Mouse (Mus musculus) G1E (cell line): ENCODE results near the gene Large2. TPM values are rescaled to one million over a fixed set of nuclear protein-coding genes. Genes with fewer than 3 reads are reported as not detected.

Source experiments
- ATAC-seq: 2 replicates; pipeline ENCODE4 v1.8.0; 2016; ENCODE audit warnings: mild to moderate bottlenecking; ENCODE audit not compliant: insufficient number of reproducible peaks, poor library complexity, low FRiP score, severe bottlenecking; ENCODE audit errors: extremely low read depth
- DNase-seq: peaks from one replicate; pipeline ENCODE4 v3.0.0; 2012; ENCODE audit warnings: low spot score
- H3K27me3 ChIP-seq: 2 replicates; pipeline ENCODE4 v1.6.1; 2012; ENCODE audit warnings: mild to moderate bottlenecking, low read length, inconsistent platforms; ENCODE audit not compliant: insufficient read depth
- H3K36me3 ChIP-seq: replicated peaks from 2 replicates; pipeline ENCODE3; 2012; ENCODE audit warnings: mild to moderate bottlenecking, inconsistent platforms
- H3K4me1 ChIP-seq: 2 replicates; pipeline ENCODE4 v1.6.1; 2012; ENCODE audit warnings: low read depth, low read length, inconsistent platforms, mixed read lengths; ENCODE audit not compliant: insufficient read depth
- H3K4me3 ChIP-seq: 2 replicates; pipeline ENCODE4 v1.5.1; 2012; ENCODE audit warnings: low read depth, mild to moderate bottlenecking, inconsistent platforms, low read length, moderate library complexity, mixed read lengths
- H3K9me3 ChIP-seq: replicated peaks from 2 replicates; pipeline ENCODE4 v1.6.1; 2012; ENCODE audit warnings: inconsistent platforms
- CTCF ChIP-seq: IDR thresholded peaks from 2 replicates; pipeline ENCODE4 v1.5.1; 2012; ENCODE audit warnings: low read depth, low read length, inconsistent platforms, mixed read lengths
- GATA1 ChIP-seq: IDR thresholded peaks from 2 replicates; pipeline ENCODE4 v1.6.1; 2012; ENCODE audit warnings: borderline replicate concordance, low read length, inconsistent platforms, mixed read lengths
- GATA2 ChIP-seq: IDR thresholded peaks from 2 replicates; pipeline ENCODE4 v1.6.1; 2012; ENCODE audit warnings: low read depth, low read length, inconsistent platforms, borderline replicate concordance
- POLR2AphosphoS5 ChIP-seq: IDR thresholded peaks from 2 replicates; pipeline ENCODE4 v1.6.1; 2012; ENCODE audit warnings: low read depth, low read length, inconsistent platforms; ENCODE audit not compliant: insufficient replicate concordance
- TAL1 ChIP-seq: conservative IDR thresholded peaks from 2 replicates; pipeline ENCODE4 v1.6.1; 2012; ENCODE audit warnings: low read depth, low read length, inconsistent platforms, mixed read lengths
- polyA plus RNA-seq: library from polyadenylated mRNA; stranded (reverse); fragments of >175 nt; gene quantifications from 2 replicates; pipeline ENCODE4 v1.2.3, GENCODE M21; 2012
- total RNA-seq, 2 experiments: library from RNA; stranded (forward) in 1 of 2; stranded (reverse) in 1 of 2; fragments of 200-1000 nt in 1 of 2; fragments of >200 nt in 1 of 2; fragmentation: Nextera tagmentation in 1 of 2; gene quantifications; 2 replicates each; pipeline ENCODE4 v1.2.3; 2014 to 2017

Large2 gene
- total and polyA plus RNA-seq, 3 experiments: 0.05 TPM; not detected in 2

GRCm38 (mm10) chr2:92373437-92373813 is 1.2 kb downstream of the Large2 start:
- Histone ChIP-seq H3K4me1 (peaks cover 42% of the 10 kb centered on the region), H3K4me3 (no peak overlapping the region), H3K27me3 (peaks cover 45% of the 10 kb centered on the region), H3K36me3 (peaks cover 22% of the 10 kb centered on the region), H3K9me3 (no peaks in the 10 kb centered on the region)
- ATAC-seq: no peak
- no peak for DNase-seq
- TF ChIP-seq GATA1 (no peak), GATA2 (no peak), CTCF (no peak), POLR2AphosphoS5 (no peak), TAL1 (no peak)

DNA sequence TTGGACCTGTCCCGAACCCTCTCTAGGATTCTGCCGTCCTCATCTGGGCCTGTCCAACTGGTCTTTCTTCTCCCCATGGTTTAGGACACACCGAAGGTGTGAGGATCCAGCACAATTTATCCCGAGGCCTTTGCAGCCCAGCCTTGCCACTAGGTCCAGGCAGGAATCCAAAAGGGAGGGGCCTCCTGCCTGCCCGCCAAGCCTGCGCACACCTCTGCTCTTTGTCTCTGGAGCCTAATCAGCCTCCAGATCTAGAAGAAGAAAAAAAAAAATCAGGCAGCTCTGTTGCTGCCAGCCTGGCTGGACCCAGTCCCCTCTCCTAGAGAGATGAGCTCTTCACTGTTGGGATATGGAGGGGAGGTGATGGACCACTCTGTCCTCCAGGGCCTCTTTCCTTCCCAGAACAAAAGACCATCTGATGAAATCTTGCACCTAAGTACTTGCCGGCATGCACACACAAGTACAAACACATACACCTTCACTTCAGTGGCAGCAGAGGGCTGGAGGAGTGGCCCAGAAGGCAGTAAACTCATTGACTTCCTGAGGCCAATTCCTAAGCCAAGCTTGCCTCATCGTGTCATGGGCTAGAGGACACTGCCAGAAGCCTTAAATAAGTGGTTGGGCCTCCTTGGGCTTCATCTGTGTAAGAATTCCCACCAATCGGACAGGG is 1.8 kb downstream of the Large2 start:
- no peak for TF ChIP-seq POLR2AphosphoS5
- no peak for TF ChIP-seq GATA1
- no peak for TF ChIP-seq CTCF
- no peak for TF ChIP-seq TAL1
- no peak for TF ChIP-seq GATA2
- Histone ChIP-seq H3K27me3 (peaks cover 47% of the 10 kb centered on the region), H3K4me3 (no peak overlapping the region), H3K36me3 (peaks cover 16% of the 10 kb centered on the region), H3K4me1 (peaks cover 42% of the 10 kb centered on the region), H3K9me3 (no peaks in the 10 kb centered on the region)
- DNase-seq (no peak), ATAC-seq (no peak)

GRCm38 (mm10) chr2:92371971-92372690 is 2.5 kb downstream of the Large2 start:
- Histone ChIP-seq H3K27me3 (peaks cover 53% of the 10 kb centered on the region), H3K4me1 (peaks cover 42% of the 10 kb centered on the region), H3K9me3 (no peaks in the 10 kb centered on the region), H3K36me3 (peaks cover 9% of the 10 kb centered on the region), H3K4me3 (no peak overlapping the region)
- ATAC-seq: no peak
- TF ChIP-seq GATA1 (no peak), GATA2 (no peak), CTCF (no peak), TAL1 (no peak), POLR2AphosphoS5 (no peak)
- no peak for DNase-seq

DNA sequence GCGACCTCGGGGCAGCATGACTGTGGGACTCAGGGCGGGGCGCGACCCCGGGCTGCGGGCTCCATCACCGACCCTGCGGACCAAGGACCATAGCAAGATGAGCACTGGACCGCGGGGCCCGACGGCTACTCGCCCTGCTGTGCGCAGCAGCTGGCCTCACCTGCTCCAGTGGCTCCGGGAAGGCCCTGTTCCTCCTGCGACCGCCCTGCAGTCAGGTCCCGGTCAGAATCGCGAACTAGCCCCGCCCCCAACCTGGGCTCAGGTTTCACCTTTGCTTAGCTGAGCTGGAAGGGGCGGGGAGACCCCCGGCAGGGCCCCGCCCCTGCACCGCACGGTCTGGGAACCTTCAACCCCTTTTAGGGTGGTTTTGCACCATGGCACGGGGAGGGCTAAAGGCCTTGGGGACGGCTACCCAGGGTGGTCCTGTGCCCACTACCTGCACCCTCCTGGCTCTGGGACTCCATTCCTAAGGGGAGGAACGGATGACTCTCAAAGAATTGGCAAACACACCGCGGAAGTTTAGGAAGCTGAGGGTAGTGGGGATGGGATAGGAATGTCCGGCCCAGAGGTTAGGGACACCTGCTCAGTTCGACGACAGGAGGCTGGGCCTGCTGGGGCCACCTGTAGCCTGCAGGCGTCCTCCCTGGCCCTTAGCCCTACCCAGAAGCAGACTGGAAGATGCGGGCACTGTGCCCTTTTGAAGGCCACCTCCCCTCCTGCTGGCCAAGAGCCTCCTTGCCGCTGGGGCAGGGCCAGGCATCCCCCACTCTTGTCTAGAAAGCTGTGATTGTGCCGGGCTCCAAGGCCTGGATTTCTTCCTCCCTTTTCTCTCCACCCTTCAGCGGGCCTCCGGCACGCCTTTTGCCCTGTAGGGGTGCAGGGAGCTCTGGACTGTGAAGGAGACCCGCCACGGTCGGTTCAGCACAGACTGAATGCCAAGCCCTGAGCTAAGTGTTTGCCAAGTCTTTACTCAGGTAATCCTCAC is 3.6 kb downstream of the Large2 start:
- no peak for DNase-seq
- ATAC-seq: no peak
- H3K4me3 ChIP-seq: peak overlapping the region; percentile 11; the same call in 1 of the 2 replicates
- H3K9me3 ChIP-seq: no peaks in the 10 kb centered on the region
- peaks cover 61% of the 10 kb centered on the region for H3K27me3 ChIP-seq
- TF ChIP-seq CTCF (no peak), GATA2 (no peak), POLR2AphosphoS5 (no peak), TAL1 (no peak), GATA1 (no peak)
- H3K4me1 ChIP-seq: peaks cover 33% of the 10 kb centered on the region
- no peaks in the 10 kb centered on the region for H3K36me3 ChIP-seq

- Histone ChIP-seq H3K4me1 (peaks cover 28% of the 10 kb centered on the region), H3K36me3 (no peaks in the 10 kb centered on the region), H3K9me3 (no peaks in the 10 kb centered on the region), H3K27me3 (peaks cover 67% of the 10 kb centered on the region), H3K4me3 (no peak overlapping the region)
- DNase-seq: no peak
- ATAC-seq: no peak
- TF ChIP-seq TAL1 (no peak), GATA1 (no peak), CTCF (no peak), GATA2 (no peak), POLR2AphosphoS5 (no peak)
Observed at GRCm38 (mm10) chr2:92370375-92370774, 4.3 kb downstream of the Large2 start.

DNA sequence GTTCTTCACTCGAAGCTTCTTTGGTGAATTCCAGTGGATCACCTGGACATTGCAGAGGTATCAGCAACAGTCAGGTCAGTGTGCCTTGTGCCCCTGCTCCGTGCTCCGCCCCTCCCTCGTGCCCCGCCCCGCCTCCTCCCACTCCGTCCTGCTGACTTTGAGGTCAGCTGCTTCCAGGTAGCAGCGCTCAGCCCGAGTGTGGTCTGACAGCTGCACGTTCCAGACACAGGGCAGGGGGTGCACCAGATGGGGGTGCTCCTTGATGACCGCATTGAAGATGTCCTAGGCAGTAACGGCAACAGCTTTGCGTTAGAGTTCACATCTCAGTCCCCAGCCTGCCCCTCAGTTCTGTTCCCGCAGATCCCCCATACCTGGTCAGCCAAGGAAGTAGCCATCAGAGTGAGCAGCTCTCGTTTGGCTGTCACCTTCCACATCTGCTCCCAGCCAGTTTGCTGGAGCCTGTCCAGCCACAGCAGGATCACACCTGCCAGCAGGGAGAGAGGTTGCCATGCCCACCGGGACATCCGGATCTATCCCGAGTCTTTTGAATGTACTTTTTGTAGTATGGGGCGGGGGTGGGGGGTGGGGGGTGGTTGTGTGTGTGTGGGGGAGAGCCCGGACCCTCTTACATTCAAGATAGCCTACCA is 7.2 kb downstream of the Large2 start:
- H3K36me3 ChIP-seq: peaks cover 6% of the 10 kb centered on the region
- no peak for ATAC-seq
- peaks cover 74% of the 10 kb centered on the region for H3K27me3 ChIP-seq
- no peak overlapping the region for H3K4me3 ChIP-seq
- DNase-seq: no peak
- no peak for TF ChIP-seq CTCF
- TF ChIP-seq GATA2: no peak
- no peak for TF ChIP-seq POLR2AphosphoS5
- TF ChIP-seq GATA1: no peak
- no peak for TF ChIP-seq TAL1
- H3K9me3 ChIP-seq: no peaks in the 10 kb centered on the region
- H3K4me1 ChIP-seq: peaks cover 11% of the 10 kb centered on the region; the same call in 1 of the 2 replicates
